ENCODE assay signal across 8 mouse cellular contexts in genomic region chr7:114672697-114673096, GRCm38 (mm10). TPM values are rescaled to one million over a fixed set of nuclear protein-coding genes. Genes with fewer than 3 reads are reported as not detected.
DNase-seq lines count a peak whose midpoint lies in the region; ATAC-seq and TF ChIP-seq lines count a peak whose summit lies in the region.
"Had no signal": no experiment of that assay in that cellular context is flagged by ENCODE, and none has a peak within 500 bp of the region (broad histone marks: within the 10 kb centered on the region; RNA-seq: fewer than 3 reads in every experiment).

No protein-coding gene starts in this region.

- no peaks in the 10 kb centered on the region for H3K4me1 ChIP-seq in intestine, postnatal 0 days (replicated peaks; ENCODE audit: control insufficient read depth, insufficient read depth, low read length)
- no peaks in the 10 kb centered on the region for H3K4me1 ChIP-seq in intestine, embryonic 15.5 days (replicated peaks)

- H3K9ac ChIP-seq in intestine, postnatal 0 days (ENCODE audit: low read depth, low read length), result no peak overlapping the region
- H3K9ac ChIP-seq in intestine, embryonic 15.5 days, result no peak overlapping the region

- H3K36me3 ChIP-seq in intestine, postnatal 0 days (ENCODE audit: control insufficient read depth, insufficient read depth), result no peaks in the 10 kb centered on the region
- H3K36me3 ChIP-seq in intestine, embryonic 15.5 days, result no peaks in the 10 kb centered on the region

- WGBS in intestine, postnatal 0 days, result 28% methylated on average over 2 of the region's 2 CpGs
- WGBS in intestine, embryonic 15.5 days, result 32% methylated on average over 2 of the region's 2 CpGs

- TF ChIP-seq CTCF in intestine, postnatal 0 days (IDR thresholded peaks at IDR 0.05; ENCODE audit: low read depth), result peak; percentile 71

- H3K4me3 ChIP-seq in intestine, postnatal 0 days (ENCODE audit: low read depth, low read length), result no peak overlapping the region
- H3K4me3 ChIP-seq in intestine, embryonic 15.5 days (replicated peaks), result no peak overlapping the region

- DNase-seq in right cerebral cortex, postnatal 10 days (ENCODE audit: low spot score in 2 of 2), result peak; percentile 23 to 24
- DNase-seq in right cerebral cortex, postnatal 14 days, result no peak
- DNase-seq in left cerebral cortex, postnatal 36 days (ENCODE audit: low spot score in 2 of 2), result no peak

- no peaks in the 10 kb centered on the region for H3K9me3 ChIP-seq in intestine, postnatal 0 days (ENCODE audit: control insufficient read depth)
- no peaks in the 10 kb centered on the region for H3K9me3 ChIP-seq in intestine, embryonic 15.5 days

- H3K4me2 ChIP-seq in intestine, postnatal 0 days (replicated peaks; ENCODE audit: low read depth), result no peak overlapping the region
- H3K4me2 ChIP-seq in intestine, embryonic 15.5 days (replicated peaks), result no peak overlapping the region

- H3K27ac ChIP-seq in intestine, postnatal 0 days (ENCODE audit: low read depth, low read length), result no peak overlapping the region
- H3K27ac ChIP-seq in intestine, embryonic 15.5 days, result no peak overlapping the region

- intact Hi-C loops in left cerebral cortex, postnatal 36 days (cut with DNase I), result no loop called here

- H3K27me3 ChIP-seq in intestine, postnatal 0 days (replicated peaks; ENCODE audit: control insufficient read depth, insufficient read depth, low read length), result no peaks in the 10 kb centered on the region
- H3K27me3 ChIP-seq in intestine, embryonic 15.5 days (replicated peaks), result no peaks in the 10 kb centered on the region

- no peak for ATAC-seq in intestine, postnatal 0 days
- no peak for ATAC-seq in intestine, embryonic 15.5 days
- ATAC-seq in common myeloid progenitor, adult 5-6 weeks (replicated peaks; ENCODE audit: low read depth, poor library complexity, severe bottlenecking), result peak; percentile 62
- no peak for ATAC-seq in erythroid progenitor cell, adult 5-6 weeks (replicated peaks; ENCODE audit: low FRiP score, poor library complexity, severe bottlenecking)

RNA-seq across cellular contexts. Expression of gene Calca, which starts 36.5 kb away (rescaled TPM):
- polyA plus RNA-seq in intestine, postnatal 0 days (2015; fragmentation: Nextera tagmentation; extraction: Ambion mirVana), result 1.7 and 2.6 TPM in 2 replicates
- polyA plus RNA-seq in intestine, embryonic 15.5 days (2015; fragmentation: Nextera tagmentation; extraction: Ambion mirVana), result 1.7 and 2.7 TPM in 2 replicates
- not detected in 2 replicates for total RNA-seq in common myeloid progenitor, adult 5-6 weeks (2017)
- total RNA-seq in erythroid progenitor cell, adult 5-6 weeks (2015; ENCODE audit: low replicate concordance), result not detected in 2 replicates
- not detected in 2 replicates for total RNA-seq in erythroid progenitor cell, adult 5-6 weeks (2017; ENCODE audit: low replicate concordance)
- total RNA-seq in left cerebral cortex, postnatal 36 days (2021), result 1 to 10 TPM; 1.3 to 1.7 TPM

RNA-seq across cellular contexts. Expression of gene Calcb, which starts 45.7 kb away (rescaled TPM):
- polyA plus RNA-seq in intestine, postnatal 0 days (2015; fragmentation: Nextera tagmentation; extraction: Ambion mirVana), result 12.9 and 15.7 TPM in 2 replicates
- 1.7 and 2.3 TPM in 2 replicates for polyA plus RNA-seq in intestine, embryonic 15.5 days (2015; fragmentation: Nextera tagmentation; extraction: Ambion mirVana)
- total RNA-seq in common myeloid progenitor, adult 5-6 weeks (2017), result not detected in 2 replicates
- total RNA-seq in erythroid progenitor cell, adult 5-6 weeks (2015; ENCODE audit: low replicate concordance), result not detected in 2 replicates
- not detected in 2 replicates for total RNA-seq in erythroid progenitor cell, adult 5-6 weeks (2017; ENCODE audit: low replicate concordance)
- not detected for total RNA-seq in left cerebral cortex, postnatal 36 days (2021)
- total RNA-seq: left cerebral cortex, postnatal 10 days had no signal

Comparison
In these comparisons a context has a peak if more than half of its experiments do, and no peak if none do; other contexts are left out.
1. DNase-seq: peak in right cerebral cortex, postnatal 10 days (2 of 2); none in right cerebral cortex, postnatal 14 days (single experiment) and left cerebral cortex, postnatal 36 days (0 of 2).